Mouse (Mus musculus) naive thymus-derived CD4-positive, alpha-beta T cell, adult 2 months (primary cell): Measurements from ENCODE around the gene Lbx1.

ENCODE experiments used
- DNase-seq: peaks from one replicate; pipeline ENCODE4 v3.0.0-alpha.2; 2011; ENCODE audit warnings: low read depth

Gene Lbx1

DNA sequence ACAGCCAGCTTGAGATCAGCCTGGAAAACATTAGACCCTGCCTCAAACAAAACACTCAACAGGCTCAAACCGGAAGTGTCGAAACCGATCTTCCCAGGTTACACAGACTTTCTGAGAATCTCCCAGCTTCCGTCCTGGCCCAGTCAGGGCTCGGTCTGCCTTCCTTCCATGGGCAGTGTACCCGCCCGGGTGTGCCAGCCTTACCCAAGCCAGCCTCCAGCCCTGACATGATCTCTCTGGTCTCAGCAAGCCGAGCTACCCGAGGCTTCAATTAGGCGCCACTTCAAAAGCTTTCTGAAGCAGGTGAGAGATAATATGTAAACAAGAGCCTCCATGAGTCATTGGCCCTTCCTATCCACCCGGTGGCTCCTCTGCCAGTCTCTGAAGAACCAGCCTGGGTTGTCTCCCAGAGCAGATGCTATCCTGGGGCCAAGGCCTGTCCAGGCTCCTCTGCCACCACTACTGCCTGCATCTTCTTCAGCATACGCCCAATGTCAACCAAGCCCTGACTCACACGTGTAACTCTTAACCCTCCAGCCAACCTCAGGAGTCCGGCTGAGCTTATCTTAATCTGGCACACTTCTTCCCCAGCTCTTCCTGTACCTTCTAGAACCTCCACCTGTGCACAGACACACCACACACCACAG lies 25.7 kb downstream of the Lbx1 start:
- DNase-seq: no peak

- DNase-seq: no peak
These were observed 26.4 kb downstream of the Lbx1 start for GRCm38 (mm10) chr19:45209191-45209590.

DNA sequence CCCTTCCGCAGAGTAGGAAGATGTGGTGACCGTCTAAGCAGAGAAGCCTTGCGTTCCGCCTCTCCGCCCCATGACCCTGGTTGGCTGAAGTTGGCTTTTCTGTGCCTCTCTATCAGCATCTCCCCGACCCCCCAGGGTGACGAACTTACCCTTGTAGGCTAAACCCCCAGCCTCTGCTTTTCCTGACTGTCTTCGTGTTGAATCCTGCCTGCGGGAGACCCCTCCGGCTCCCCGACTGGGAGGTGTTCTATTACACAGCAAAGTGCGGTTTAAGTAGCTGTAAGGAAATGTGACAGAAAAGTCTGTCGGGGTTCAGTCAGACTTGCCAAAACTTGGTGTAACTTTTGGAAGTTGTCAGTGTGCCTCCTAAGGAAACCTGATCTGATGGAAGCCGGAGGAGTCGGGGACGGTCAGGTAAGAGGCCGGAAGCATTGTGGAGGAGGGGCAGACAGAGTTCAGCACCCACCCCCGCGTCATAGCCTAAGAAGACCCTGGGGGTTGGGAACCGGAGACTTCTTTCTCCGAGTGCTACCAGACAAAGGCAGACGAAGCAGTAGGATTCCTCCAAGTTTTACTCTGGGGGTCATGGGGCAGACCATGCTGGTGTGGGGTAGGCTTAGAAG lies 27.1 kb downstream of the Lbx1 start:
- no peak for DNase-seq

GRCm38 (mm10) chr19:45207662-45208437 lies 27.8 kb downstream of the Lbx1 start:
- no peak for DNase-seq

- no peak for DNase-seq
These were observed 28.5 kb downstream of the Lbx1 start for GRCm38 (mm10) chr19:45207153-45207552.

- no peak for DNase-seq
These were observed 30.1 kb downstream of the Lbx1 start for GRCm38 (mm10) chr19:45205311-45206105.

DNA sequence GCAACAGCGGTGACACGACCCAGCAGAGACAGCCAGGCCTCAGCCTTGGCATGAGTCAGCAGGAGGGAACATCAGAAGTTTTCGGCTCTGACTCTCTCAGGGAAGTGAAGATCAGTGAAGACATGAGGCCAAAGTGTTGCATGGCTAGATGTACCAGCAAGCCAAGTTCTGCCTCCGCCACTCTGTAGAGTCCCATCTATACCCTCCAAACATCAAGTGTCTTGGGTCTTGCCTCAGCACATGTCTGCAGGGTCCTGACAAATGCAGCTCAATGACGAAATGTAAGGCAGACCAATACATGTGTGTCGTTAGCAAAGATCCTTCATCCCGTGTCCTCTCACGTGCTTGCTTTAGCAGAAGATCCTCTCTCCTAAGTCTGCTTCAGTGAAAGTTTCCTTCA lies 38.6 kb downstream of the Lbx1 start:
- no peak for DNase-seq

GRCm38 (mm10) chr19:45194651-45195050 lies 41.0 kb downstream of the Lbx1 start:
- no peak for DNase-seq
